In the genomic region with DNA sequence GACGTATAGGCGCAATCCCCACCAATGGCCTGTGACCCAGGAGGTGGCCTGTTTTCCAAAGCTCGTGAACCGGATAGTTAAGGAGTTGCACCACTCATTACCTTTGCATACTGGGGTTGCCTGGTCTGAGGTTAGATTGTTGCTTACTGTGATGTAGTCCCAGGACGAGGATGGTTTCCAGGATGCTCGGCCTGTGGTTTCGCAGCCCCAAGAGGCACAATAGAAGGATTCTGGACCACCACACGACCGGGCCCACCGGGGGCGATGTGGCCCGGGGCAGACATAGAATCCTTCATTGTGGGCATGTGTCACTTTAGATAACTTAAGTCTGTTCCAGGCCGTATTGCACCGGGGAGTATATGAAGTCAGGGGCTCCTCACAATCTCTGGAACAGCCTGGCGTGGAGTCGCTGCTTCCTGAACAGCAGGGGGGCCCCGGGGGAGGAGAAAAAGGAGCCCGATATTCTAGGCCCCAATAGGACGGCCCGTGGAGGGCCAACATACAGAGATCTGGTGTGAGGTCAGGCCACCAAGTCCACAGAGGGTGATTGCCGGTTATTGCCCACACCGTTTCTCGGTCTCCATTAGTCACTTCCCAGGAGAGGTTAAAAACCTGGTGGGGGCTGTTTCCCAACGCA, we compare ENCODE assay signal across 29 mouse cellular contexts. TPM values are rescaled to one million over a fixed set of nuclear protein-coding genes. Genes with fewer than 3 reads are reported as not detected.
DNase-seq lines count a peak whose midpoint lies in the region; ATAC-seq and TF ChIP-seq lines count a peak whose summit lies in the region.
"Had no signal": no experiment of that assay in that cellular context is flagged by ENCODE, and none has a peak within 500 bp of the region (broad histone marks: within the 10 kb centered on the region; RNA-seq: fewer than 3 reads in every experiment).

No protein-coding gene starts in this region.

- dilution Hi-C loops in CH12.LX (cut with MboI; ENCODE audit: extremely low pct_ligation_motif_present, extremely low pct_unique_long_range_greater_than_20kb, low sequenced_read_pairs), result no loop called here

- ATAC-seq in midbrain, embryonic 11.5 days (ENCODE audit: low FRiP score), result no peak
- no peak for ATAC-seq in midbrain, embryonic 15.5 days (replicated peaks)
- ATAC-seq in CD4-positive, CD25-positive, alpha-beta regulatory T cell, adult 4 months, result no peak
- ATAC-seq: forebrain, embryonic 14.5 days; forebrain, embryonic 16.5 days; Patski had no signal

- peak; percentile 4 for DNase-seq in gastrocnemius, adult 2 months
- DNase-seq in gastrocnemius, adult 18-20 months (ENCODE audit: low spot score), result no peak
- peak; percentile 28 for DNase-seq in midbrain, embryonic 11.5 days (ENCODE audit: low spot score, missing footprints)
- DNase-seq in CH12.LX (ENCODE audit: extremely low read depth) (peak; percentile 87), R1 (ENCODE audit: low read depth, low spot score) (peak; percentile 70)
- no peak for DNase-seq in urinary bladder, postnatal 25 days (ENCODE audit: low spot score)
- DNase-seq: adrenal gland, adult 2 months; adrenal gland, postnatal 10 days; adrenal gland, postnatal 25 days; B cell, adult 2 months; cerebellum, adult 11 months; cerebellum, adult 18-20 months; cerebellum, adult 8-10 months; cerebellum, postnatal 10 days; cerebellum, postnatal 36 days; embryo, embryonic 11 days had no signal

- no peak overlapping the region for H3K4me2 ChIP-seq in midbrain, embryonic 11.5 days
- H3K4me2 ChIP-seq in midbrain, embryonic 15.5 days, result no peak overlapping the region
- H3K4me2 ChIP-seq in CH12.LX (ENCODE audit: insufficient read depth, low read depth, poor library complexity, severe bottlenecking), result peak overlapping the region; percentile 2; the same call in 1 of the 2 replicates
- H3K4me2 ChIP-seq: embryonic facial prominence, embryonic 13.5 days; embryonic facial prominence, embryonic 15.5 days; forebrain, embryonic 12.5 days had no signal

- in situ Hi-C loops in CH12.LX (cut with MboI; ENCODE audit: low pct_ligation_motif_present, low pct_unique_long_range_greater_than_20kb, low sequenced_read_pairs), result no loop called here

- TF ChIP-seq CTCF in gastrocnemius, adult 2 months (IDR thresholded peaks at IDR 0.05), result no peak
- no peak for TF ChIP-seq CTCF in CH12.LX (conservative IDR thresholded peaks at IDR 0.05 in 1 of 2, IDR thresholded peaks at IDR 0.05 in 1 of 2; ENCODE audit: low read depth in 2 of 2, low read length in 2 of 2)

- no peak overlapping the region for H3K9ac ChIP-seq in midbrain, embryonic 11.5 days (ENCODE audit: low read length)
- no peak overlapping the region for H3K9ac ChIP-seq in midbrain, embryonic 15.5 days
- peak overlapping the region; percentile 87 for H3K9ac ChIP-seq in CH12.LX (ENCODE audit: insufficient read depth, low read depth)
- H3K9ac ChIP-seq: embryonic facial prominence, embryonic 13.5 days; embryonic facial prominence, embryonic 15.5 days; forebrain, embryonic 12.5 days had no signal

- 94% methylated on average over 24 of the region's 24 CpGs for WGBS in midbrain, embryonic 11.5 days
- 96% methylated on average over 24 of the region's 24 CpGs for WGBS in midbrain, embryonic 15.5 days

- H3K27ac ChIP-seq in gastrocnemius, adult 2 months, result no peak overlapping the region
- H3K27ac ChIP-seq in midbrain, embryonic 11.5 days (ENCODE audit: low read depth, low read length), result no peak overlapping the region
- no peak overlapping the region for H3K27ac ChIP-seq in midbrain, embryonic 15.5 days
- H3K27ac ChIP-seq in CH12.LX (ENCODE audit: insufficient read depth, low read depth), result peak overlapping the region; percentile 94
- H3K27ac ChIP-seq: embryonic facial prominence, embryonic 13.5 days; embryonic facial prominence, embryonic 15.5 days; forebrain, embryonic 10.5 days; forebrain, embryonic 12.5 days had no signal

- TF ChIP-seq RAD21 in CH12.LX (IDR thresholded peaks at IDR 0.05; ENCODE audit: low read depth, low read length), result no peak

- TF ChIP-seq EP300 in CH12.LX (IDR thresholded peaks at IDR 0.05; ENCODE audit: low read length), result no peak

- no peak overlapping the region for H3K4me3 ChIP-seq in gastrocnemius, adult 2 months
- no peak overlapping the region for H3K4me3 ChIP-seq in midbrain, embryonic 11.5 days (ENCODE audit: low read depth, low read length)
- no peak overlapping the region for H3K4me3 ChIP-seq in midbrain, embryonic 15.5 days
- peak overlapping the region; percentile 47 to 66 (median 58) for H3K4me3 ChIP-seq in CH12.LX (replicated peaks in 1 of 3; ENCODE audit: low read depth in 2 of 3, low read length in 2 of 3, poor library complexity in 1 of 3)
- H3K4me3 ChIP-seq: embryonic facial prominence, embryonic 13.5 days; embryonic facial prominence, embryonic 15.5 days; erythroblast, embryonic 14.5 days; forebrain, embryonic 10.5 days; forebrain, embryonic 12.5 days had no signal

- intact Hi-C loops in gastrocnemius, adult 2 months (cut with DNase I), result no loop called here

- peaks cover 36% of the 10 kb centered on the region for H3K9me3 ChIP-seq in midbrain, embryonic 11.5 days (ENCODE audit: control insufficient read depth, low read length)
- peaks cover 15% of the 10 kb centered on the region; the same call in 1 of the 2 replicates for H3K9me3 ChIP-seq in midbrain, embryonic 15.5 days
- peaks cover 55% of the 10 kb centered on the region for H3K9me3 ChIP-seq in CH12.LX (replicated peaks; ENCODE audit: low read length)
- H3K9me3 ChIP-seq: G1E had no signal

- no peaks in the 10 kb centered on the region for H3K27me3 ChIP-seq in midbrain, embryonic 11.5 days (ENCODE audit: control insufficient read depth, insufficient read depth, low read length)
- H3K27me3 ChIP-seq in midbrain, embryonic 15.5 days (replicated peaks), result no peaks in the 10 kb centered on the region
- H3K27me3 ChIP-seq in CH12.LX (replicated peaks), result no peaks in the 10 kb centered on the region
- H3K27me3 ChIP-seq: embryonic facial prominence, embryonic 13.5 days; embryonic facial prominence, embryonic 15.5 days; forebrain, embryonic 12.5 days had no signal

- H3K36me3 ChIP-seq in midbrain, embryonic 11.5 days (ENCODE audit: control insufficient read depth, insufficient read depth, low read length), result no peaks in the 10 kb centered on the region
- no peaks in the 10 kb centered on the region for H3K36me3 ChIP-seq in midbrain, embryonic 15.5 days (replicated peaks)
- H3K36me3 ChIP-seq in CH12.LX (replicated peaks in 1 of 2; ENCODE audit: control insufficient read depth in 1 of 2, insufficient read depth in 1 of 2, low read length in 1 of 2), result peaks cover 37 to 42% of the 10 kb centered on the region in 2 experiments
- H3K36me3 ChIP-seq: embryonic facial prominence, embryonic 13.5 days; embryonic facial prominence, embryonic 15.5 days; forebrain, embryonic 10.5 days; G1E had no signal

- H3K4me1 ChIP-seq in midbrain, embryonic 11.5 days (ENCODE audit: control insufficient read depth, insufficient read depth, low read length), result no peaks in the 10 kb centered on the region
- peaks cover under 1% of the 10 kb centered on the region; the same call in 1 of the 2 replicates for H3K4me1 ChIP-seq in midbrain, embryonic 15.5 days
- no peaks in the 10 kb centered on the region for H3K4me1 ChIP-seq in CH12.LX (ENCODE audit: control insufficient read depth in 1 of 2, insufficient read depth in 2 of 2)
- H3K4me1 ChIP-seq: embryonic facial prominence, embryonic 13.5 days; embryonic facial prominence, embryonic 15.5 days had no signal

- TF ChIP-seq POLR2A in CH12.LX (IDR thresholded peaks at IDR 0.05; ENCODE audit: low read depth, low read length), result peak; percentile 59

- peaks cover 21% of the 10 kb centered on the region for H3K79me2 ChIP-seq in CH12.LX (replicated peaks; ENCODE audit: control insufficient read depth, extremely low read depth, insufficient read depth, poor library complexity, severe bottlenecking)

RNA-seq across cellular contexts. Expression of a gene that starts 4.4 kb away (rescaled TPM):
- 10 to 100 TPM; 38.5 to 39.1 TPM for total RNA-seq in gastrocnemius, adult 2 months (2021)
- 10 to 100 TPM; 34.6 to 43.7 TPM for total RNA-seq in gastrocnemius, adult 18-20 months (2021)
- 35.3 and 35.5 TPM in 2 replicates for polyA plus RNA-seq in midbrain, embryonic 11.5 days (2014; fragmentation: Nextera tagmentation; extraction: Ambion mirVana)
- polyA plus RNA-seq in midbrain, embryonic 15.5 days (2015; fragmentation: Nextera tagmentation; extraction: Ambion mirVana), result 48.4 and 49.8 TPM in 2 replicates
- total RNA-seq in CH12.LX (2012; rRNA removed) (19.9 and 20.9 TPM in 2 replicates), CH12.LX (2014; rRNA removed) (16.8 and 17.9 TPM in 2 replicates)
- polyA plus RNA-seq in CH12.LX (2012; ENCODE audit: insufficient read length, low read depth), result 22.4 and 23.3 TPM in 2 replicates
- 10 to 100 TPM in 1 of 2 experiments, 1 to 10 TPM in 1; 6.9 to 14.2 TPM for polyA plus RNA-seq in CD4-positive, CD25-positive, alpha-beta regulatory T cell, adult 4 months (2017; shearing (Covaris generic))

RNA-seq across cellular contexts. Expression of a gene that starts 16.5 kb away (rescaled TPM):
- total RNA-seq in gastrocnemius, adult 2 months (2021), result not detected
- total RNA-seq in gastrocnemius, adult 18-20 months (2021), result not detected
- 777 and 840 TPM in 2 replicates for polyA plus RNA-seq in midbrain, embryonic 11.5 days (2014; fragmentation: Nextera tagmentation; extraction: Ambion mirVana)
- 2,127 and 2,170 TPM in 2 replicates for polyA plus RNA-seq in midbrain, embryonic 15.5 days (2015; fragmentation: Nextera tagmentation; extraction: Ambion mirVana)
- total RNA-seq in CH12.LX (2012; rRNA removed), result 1.8 and 3.1 TPM in 2 replicates
- total RNA-seq in CH12.LX (2014; rRNA removed), result 1.3 and 2.2 TPM in 2 replicates
- 1.8 and 2.6 TPM in 2 replicates for polyA plus RNA-seq in CH12.LX (2012; ENCODE audit: insufficient read length, low read depth)
- polyA plus RNA-seq in CD4-positive, CD25-positive, alpha-beta regulatory T cell, adult 4 months (2017; shearing (Covaris generic)), result 1 to 10 TPM in 1 of 2 experiments, not detected in 1; 1.2 TPM

RNA-seq across cellular contexts. Expression of a gene that starts 20.9 kb away (rescaled TPM):
- not detected for total RNA-seq in gastrocnemius, adult 2 months (2021)
- not detected for total RNA-seq in gastrocnemius, adult 18-20 months (2021)
- polyA plus RNA-seq in midbrain, embryonic 11.5 days (2014; fragmentation: Nextera tagmentation; extraction: Ambion mirVana), result 0.06 and 0.12 TPM in 2 replicates
- 0.10 and 0.17 TPM in 2 replicates for polyA plus RNA-seq in midbrain, embryonic 15.5 days (2015; fragmentation: Nextera tagmentation; extraction: Ambion mirVana)
- 0.04 TPM in 1 of 2 replicates, not detected in the other for total RNA-seq in CH12.LX (2012; rRNA removed)
- not detected in 2 replicates for total RNA-seq in CH12.LX (2014; rRNA removed)
- 0.07 TPM in 1 of 2 replicates, not detected in the other for polyA plus RNA-seq in CH12.LX (2012; ENCODE audit: insufficient read length, low read depth)
- under 1 TPM in 1 of 2 experiments, not detected in 1; 0.17 TPM for polyA plus RNA-seq in CD4-positive, CD25-positive, alpha-beta regulatory T cell, adult 4 months (2017; shearing (Covaris generic))
- total RNA-seq: adrenal gland, adult 2 months; adrenal gland, postnatal 10 days; adrenal gland, postnatal 25 days; common myeloid progenitor, adult 5-6 weeks had no signal
- polyA plus RNA-seq: adrenal gland, adult 2 months; embryonic facial prominence, embryonic 11.5 days had no signal

RNA-seq across cellular contexts. Expression of a gene that starts 49.9 kb away (rescaled TPM):
- total RNA-seq in gastrocnemius, adult 2 months (2021), result 10 to 100 TPM; 37.5 to 44.5 TPM
- total RNA-seq in gastrocnemius, adult 18-20 months (2021), result 10 to 100 TPM; 37.8 to 41.0 TPM
- polyA plus RNA-seq in midbrain, embryonic 11.5 days (2014; fragmentation: Nextera tagmentation; extraction: Ambion mirVana), result 38.4 and 39.9 TPM in 2 replicates
- polyA plus RNA-seq in midbrain, embryonic 15.5 days (2015; fragmentation: Nextera tagmentation; extraction: Ambion mirVana), result 52.6 and 59.0 TPM in 2 replicates
- total RNA-seq in CH12.LX (2012; rRNA removed), result 36.0 and 36.2 TPM in 2 replicates
- 16.4 and 20.3 TPM in 2 replicates for total RNA-seq in CH12.LX (2014; rRNA removed)
- 47.6 and 48.0 TPM in 2 replicates for polyA plus RNA-seq in CH12.LX (2012; ENCODE audit: insufficient read length, low read depth)
- polyA plus RNA-seq in CD4-positive, CD25-positive, alpha-beta regulatory T cell, adult 4 months (2017; shearing (Covaris generic)), result 10 to 100 TPM; 33.8 to 37.5 TPM

RNA-seq across cellular contexts. Expression of a gene that starts 54.2 kb away (rescaled TPM):
- total RNA-seq in gastrocnemius, adult 2 months (2021), result 100 to 1,000 TPM; 134 to 140 TPM
- 100 to 1,000 TPM; 128 to 130 TPM for total RNA-seq in gastrocnemius, adult 18-20 months (2021)
- 171 and 181 TPM in 2 replicates for polyA plus RNA-seq in midbrain, embryonic 11.5 days (2014; fragmentation: Nextera tagmentation; extraction: Ambion mirVana)
- 324 and 331 TPM in 2 replicates for polyA plus RNA-seq in midbrain, embryonic 15.5 days (2015; fragmentation: Nextera tagmentation; extraction: Ambion mirVana)
- 142 and 168 TPM in 2 replicates for total RNA-seq in CH12.LX (2012; rRNA removed)
- total RNA-seq in CH12.LX (2014; rRNA removed), result 204 and 207 TPM in 2 replicates
- 393 and 396 TPM in 2 replicates for polyA plus RNA-seq in CH12.LX (2012; ENCODE audit: insufficient read length, low read depth)
- polyA plus RNA-seq in CD4-positive, CD25-positive, alpha-beta regulatory T cell, adult 4 months (2017; shearing (Covaris generic)), result 10 to 100 TPM; 83.1 to 91.9 TPM

Comparison
In these comparisons a context has a peak if more than half of its experiments do, and no peak if none do; other contexts are left out.
1. DNase-seq: peak in gastrocnemius, adult 2 months (single experiment), midbrain, embryonic 11.5 days (single experiment), CH12.LX (single experiment) and R1 (single experiment); none in gastrocnemius, adult 18-20 months (single experiment) and urinary bladder, postnatal 25 days (single experiment).
2. H3K4me3 ChIP-seq: peak in CH12.LX (3 of 3); none in gastrocnemius, adult 2 months (single experiment), midbrain, embryonic 11.5 days (single experiment) and midbrain, embryonic 15.5 days (single experiment).
3. RNA of a gene that starts 16.5 kb away (polyA plus RNA-seq): 2,127 to 2,170 TPM in midbrain, embryonic 15.5 days and 777 to 840 TPM in midbrain, embryonic 11.5 days; 1.8 to 2.6 TPM in CH12.LX and 1.2 TPM in CD4-positive, CD25-positive, alpha-beta regulatory T cell, adult 4 months; every median in the first group is over 100 times any median in the second.